Mouse (Mus musculus) brain, adult 2 months (tissue): Measurements from ENCODE around the gene Papln.

Source experiments
- DNase-seq: peaks from one replicate; pipeline ENCODE4 v3.0.0; 2011; ENCODE audit warnings: low read depth, low spot score

Papln gene

DNA sequence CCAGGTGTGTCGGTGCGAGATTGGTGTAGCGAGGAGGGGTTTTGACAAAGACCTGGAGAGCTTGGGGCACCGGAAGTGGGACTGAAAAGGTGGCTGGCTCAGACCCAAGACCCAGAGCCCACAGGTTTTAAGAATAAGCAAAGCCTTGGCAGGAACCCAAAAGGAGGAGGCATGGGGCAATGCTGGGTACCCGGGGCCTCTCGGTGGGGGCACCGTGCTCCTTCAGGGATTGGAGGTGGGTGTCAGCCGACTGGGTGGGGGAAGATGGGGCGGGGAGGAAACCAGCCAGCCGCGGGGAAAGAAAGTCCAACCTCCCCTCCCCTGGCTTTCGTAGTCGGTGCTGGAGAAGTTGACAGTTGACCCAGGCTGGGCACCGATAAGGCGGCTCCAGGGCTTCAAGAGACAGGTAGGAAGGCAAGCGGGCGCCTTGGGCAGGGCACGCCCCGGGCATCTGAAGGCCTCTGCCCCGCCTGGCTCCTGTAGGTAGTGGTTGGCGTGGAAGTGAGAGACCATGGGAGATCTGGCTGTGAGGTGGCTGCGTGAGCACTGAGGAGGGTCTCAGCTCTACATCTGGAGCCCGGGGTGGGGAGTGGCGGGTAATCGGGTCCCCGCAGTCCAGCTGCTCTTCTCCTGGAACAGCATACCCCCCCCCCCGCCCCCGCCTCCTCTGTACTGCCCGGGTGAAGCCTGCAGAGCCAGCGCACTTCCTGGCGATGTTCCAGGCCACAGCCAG lies at the start of gene Papln:
Gene Papln (plus strand): TSS at position 324 of the 733 bp plus-strand sequence.
- DNase-seq = no peak

DNA sequence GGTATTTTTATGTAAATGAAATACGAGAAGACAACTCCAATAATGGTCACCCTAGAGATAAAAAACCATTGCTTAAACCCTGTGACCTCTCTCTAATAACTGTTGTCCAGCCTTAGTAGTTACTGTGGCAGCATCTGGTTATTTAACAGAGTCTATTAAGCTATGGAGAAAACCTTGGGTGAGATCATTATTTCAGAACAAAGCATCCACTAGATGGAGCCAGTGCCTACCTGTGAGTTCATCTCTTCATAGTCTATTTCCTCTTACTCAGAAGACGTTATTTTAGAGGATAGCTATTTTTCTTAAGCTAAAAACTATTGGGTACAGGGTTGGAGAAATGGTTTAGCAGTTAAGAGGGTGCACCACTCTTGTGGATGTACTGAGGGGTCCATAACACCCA lies 49.7 kb upstream of the Papln start:
- peak; percentile 86 for DNase-seq

DNA sequence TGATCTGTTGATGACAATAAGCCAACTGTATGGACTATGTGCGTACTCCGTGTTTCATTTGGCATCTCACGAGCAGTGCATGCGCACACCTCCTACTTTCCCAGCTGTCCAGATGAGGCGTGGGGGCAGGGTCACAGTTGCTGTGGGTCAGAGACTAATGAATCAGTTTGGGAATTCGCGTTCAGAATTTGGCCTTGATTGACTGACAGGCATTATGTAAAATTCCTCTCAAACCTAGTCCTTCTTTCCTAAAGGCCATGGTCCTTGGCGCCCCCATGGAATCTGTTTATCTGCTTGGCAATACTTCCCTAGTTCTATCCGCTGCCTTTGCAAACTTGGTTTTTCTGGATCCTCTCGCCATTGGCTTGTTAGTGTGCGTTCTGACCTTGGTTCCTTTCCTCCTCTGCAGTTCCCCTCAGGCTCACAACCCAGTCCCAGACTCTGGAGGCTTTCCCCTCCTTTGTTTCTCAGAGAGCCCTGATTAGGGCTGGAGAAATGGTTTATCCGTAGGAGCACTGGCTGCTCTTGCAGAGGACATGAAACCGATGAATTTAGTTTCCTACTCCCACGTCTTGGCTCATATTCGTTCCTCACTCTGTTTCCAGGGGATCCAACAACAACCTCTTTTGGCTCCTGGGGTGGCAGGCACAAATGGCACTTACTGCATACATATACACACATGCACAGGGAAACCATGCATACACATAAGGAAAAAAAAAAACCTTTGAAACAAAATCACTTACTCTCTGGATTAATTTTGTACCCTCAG lies 46.8 kb upstream of the Papln start:
- peak; percentile 74 for DNase-seq

DNA sequence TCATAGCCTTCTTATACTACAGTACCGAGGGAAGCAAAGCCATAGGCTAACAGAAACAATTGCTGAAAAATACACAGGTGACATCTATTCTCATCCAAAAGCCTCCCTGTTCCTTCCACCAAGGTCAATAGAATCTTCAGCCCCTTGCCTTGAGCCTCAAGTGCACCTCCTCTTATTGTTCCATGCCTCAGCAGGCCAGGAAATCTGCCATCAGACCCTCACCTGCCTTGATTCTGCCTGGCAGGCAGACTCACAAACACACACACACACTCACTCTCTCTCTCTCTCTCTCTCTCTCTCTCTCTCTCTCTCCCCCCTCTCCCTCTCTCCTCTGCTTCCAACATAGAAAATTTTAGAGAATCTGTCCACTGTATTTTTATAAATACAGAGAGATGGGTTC lies 44.0 kb upstream of the Papln start:
- DNase-seq = no peak

DNA sequence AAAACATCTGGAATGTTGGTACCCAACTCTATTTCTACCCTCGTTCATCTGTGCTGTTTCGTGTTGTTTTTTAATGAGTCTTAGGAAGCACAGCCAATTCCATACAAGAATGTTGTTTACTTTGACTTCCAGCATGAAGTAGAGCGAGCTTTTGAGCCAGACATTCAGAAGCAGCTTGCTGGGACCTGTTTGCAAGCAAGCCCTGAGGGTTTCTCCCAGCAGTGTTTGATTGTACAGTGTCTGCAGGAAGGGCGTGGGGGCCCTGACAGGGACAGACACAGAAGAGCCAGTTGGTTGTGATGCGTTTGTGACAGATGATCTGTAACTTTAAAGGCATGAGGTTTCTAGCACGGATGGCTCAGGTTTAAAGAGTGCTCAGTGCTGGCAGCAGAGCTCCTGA lies 42.2 kb upstream of the Papln start:
- peak; percentile 22 for DNase-seq

DNA sequence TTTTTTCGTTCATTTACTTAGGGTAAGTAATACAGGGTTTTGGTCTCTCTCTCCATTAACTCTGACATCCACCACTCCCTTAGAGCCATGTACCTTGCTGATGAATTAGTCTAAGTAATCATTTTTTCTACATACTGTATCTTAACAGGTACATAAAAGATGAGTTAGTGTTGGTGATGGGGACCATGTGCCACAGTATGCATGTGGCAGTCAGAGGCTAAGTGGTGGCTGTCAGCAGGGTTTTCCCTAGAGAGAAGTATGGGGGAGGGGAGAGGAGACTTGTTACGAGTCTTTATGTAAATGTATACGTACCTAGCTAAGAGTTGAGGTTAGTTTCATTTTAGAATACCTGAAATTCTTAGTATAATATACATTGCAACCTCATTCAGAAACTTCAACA lies 40.4 kb upstream of the Papln start:
- no peak for DNase-seq

DNA sequence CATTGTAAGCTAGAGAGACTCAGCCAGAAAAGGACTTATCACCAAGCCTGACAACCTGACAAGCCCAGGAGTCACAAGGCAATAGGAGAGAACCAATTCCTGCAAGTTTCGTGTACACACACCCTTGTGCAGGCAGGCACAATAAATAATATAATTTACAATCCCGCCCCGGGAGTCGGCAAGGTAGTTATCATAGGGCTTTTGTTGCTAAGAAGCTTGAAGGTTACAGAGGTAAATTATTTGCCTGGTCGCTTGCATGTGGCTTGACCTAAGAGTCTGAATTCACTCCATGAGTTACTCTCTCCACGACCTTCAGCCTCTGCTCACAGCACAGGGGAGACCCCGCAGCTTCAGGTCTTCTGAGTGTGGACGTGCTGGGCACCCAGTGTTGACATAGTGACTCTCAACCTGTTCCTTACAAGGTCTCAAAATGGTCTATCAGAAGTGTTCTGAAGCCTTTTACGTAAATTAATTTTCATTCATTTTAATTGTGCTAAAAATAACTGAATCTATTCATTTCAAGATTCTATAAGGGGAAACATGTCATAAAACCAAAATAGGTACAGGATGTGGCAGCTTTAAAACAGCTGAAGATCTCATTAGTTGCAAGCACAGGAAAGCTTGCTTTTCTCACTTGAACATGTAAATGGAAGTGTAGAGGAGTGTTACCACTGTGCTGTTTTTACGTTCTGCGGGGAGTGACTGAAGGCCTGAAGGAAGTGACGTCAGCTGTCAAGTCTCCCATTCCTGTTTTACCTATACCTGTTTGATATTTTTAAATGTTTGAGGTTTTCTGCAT lies 36.7 kb upstream of the Papln start:
- DNase-seq = peak; percentile 31

DNA sequence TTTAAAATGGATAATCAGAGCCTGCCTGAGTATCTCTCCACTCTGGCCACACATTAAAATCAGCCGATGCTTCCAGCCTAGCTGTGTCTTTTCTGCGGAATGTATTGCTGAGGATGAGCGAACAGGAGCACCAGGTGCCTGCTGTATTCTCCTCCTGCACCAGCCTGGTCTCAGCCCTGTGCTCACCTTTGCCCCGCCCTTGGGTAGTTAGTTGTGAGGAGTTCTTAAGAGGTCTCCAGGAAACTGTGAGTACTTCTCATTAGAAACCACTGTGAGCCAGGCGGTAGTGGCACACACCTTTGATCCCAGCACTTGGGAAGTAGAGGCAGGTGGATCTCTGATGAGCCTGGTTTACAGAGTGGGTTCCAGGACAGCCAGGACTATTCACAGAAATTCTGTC lies 31.2 kb upstream of the Papln start:
- no peak for DNase-seq

DNA sequence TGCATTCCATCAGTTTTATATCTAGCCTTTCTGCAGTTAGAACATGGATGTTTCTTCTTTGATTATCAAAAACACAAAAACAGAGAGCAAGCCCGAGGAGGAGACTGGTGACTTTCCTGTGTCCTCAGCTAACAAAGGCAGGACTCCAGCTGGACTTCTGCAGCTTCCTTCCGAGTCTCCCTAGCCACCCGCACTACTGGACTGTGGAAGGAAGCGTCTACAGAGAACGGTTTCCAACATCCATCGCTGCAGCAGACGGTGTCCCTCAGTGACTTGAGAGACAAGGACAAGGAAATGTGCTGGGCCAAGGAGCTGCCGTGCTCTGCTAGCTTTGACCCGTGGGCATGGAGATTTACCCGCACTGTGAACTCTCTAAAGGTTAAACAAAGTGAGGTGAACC lies 29.4 kb upstream of the Papln start:
- DNase-seq = no peak

DNA sequence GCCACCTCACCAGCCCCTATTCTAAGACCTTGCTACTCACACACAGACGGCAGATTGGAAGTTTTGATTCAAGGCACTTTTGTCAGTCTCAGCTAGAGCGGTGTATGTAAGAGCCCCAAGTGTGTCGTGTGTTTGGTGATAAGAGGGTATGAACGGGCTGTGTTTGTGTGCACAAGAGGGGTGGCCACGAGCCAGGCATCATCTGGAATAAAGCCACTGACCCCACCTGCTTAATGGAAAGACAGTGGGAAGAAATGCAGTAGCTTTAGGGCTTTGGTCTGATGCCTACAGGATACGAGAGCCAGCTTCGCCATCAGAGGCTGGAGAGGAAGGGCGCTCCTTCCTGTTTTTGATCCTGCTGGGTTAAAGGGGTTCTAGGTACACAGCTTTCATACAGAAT lies 27.2 kb upstream of the Papln start:
- no peak for DNase-seq

DNA sequence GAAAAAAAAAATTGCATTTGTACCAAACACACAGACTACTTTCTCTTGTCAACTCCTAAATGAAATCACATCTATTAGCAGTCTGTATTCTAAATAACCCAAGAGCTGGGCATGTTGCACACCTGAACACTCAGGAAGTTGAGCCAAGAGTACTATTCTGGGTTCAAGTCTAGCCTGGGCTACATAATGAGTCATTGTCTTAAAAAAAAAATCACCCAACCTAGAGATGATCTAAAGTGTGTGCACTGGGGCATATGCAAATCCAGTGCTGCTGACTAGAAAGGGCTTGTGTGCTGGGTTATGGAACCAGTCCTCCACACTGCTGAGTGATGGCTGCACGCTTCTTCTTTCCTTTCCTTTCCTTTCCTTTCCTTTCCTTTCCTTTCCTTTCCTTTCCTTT lies 24.8 kb upstream of the Papln start:
- no peak for DNase-seq

DNA sequence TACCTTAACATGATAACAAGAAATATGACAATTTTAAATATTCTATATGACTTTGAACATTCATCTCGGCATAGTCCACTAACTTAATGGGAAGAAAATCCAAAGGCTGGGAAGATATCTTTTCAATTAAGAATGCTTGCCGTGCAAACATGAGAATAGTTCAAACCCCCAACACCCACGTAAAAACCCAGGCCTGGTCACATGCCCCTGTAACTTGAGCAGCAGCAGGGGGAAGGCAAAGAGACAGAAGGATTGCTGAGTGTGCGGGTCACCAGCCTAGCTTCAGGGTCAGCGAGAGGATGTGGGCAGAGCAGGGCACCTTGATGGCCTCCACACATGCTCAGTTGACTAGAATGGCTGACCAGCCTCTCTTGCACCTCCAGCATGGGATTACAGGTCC lies 21.7 kb upstream of the Papln start:
- no peak for DNase-seq

DNA sequence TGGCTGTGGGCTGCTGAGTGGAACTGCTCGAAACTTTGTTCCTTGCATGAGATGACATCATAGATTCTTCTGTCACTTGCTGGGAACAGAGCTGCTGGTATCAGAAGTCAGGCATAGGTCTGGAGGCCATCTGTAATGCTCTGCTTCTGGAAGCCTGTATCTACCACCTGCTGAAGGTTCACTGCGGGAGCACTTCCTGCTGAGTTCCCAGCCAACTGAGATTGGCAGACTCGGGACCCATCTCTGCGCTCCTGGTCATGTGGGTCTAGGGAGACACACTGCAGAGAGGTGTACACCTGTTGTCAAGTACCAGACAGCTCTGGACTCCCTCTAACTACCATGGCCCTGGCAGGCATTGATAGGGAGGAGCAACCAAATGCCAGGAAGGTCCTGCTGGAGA lies 20.6 kb upstream of the Papln start:
- DNase-seq = no peak

DNA sequence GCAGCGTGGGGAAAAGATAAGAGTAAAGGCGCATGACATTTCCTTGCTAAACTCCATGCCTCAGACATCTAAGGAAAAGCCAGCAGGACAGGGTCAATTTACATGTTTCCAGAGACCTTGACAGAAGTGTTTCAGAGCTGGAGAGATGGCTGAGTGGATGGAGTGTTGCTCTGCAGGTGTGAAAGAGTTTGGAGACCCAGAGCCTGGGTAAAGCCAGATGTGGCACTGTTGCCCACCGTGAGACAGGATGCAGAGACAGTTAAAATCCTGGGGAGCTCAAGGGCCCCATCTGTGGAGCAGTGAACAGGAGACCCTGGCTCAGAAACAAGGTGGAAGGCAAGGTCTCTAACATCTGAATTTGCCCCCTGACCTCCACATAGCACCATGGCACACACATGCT lies 19.7 kb upstream of the Papln start:
- no peak for DNase-seq

DNA sequence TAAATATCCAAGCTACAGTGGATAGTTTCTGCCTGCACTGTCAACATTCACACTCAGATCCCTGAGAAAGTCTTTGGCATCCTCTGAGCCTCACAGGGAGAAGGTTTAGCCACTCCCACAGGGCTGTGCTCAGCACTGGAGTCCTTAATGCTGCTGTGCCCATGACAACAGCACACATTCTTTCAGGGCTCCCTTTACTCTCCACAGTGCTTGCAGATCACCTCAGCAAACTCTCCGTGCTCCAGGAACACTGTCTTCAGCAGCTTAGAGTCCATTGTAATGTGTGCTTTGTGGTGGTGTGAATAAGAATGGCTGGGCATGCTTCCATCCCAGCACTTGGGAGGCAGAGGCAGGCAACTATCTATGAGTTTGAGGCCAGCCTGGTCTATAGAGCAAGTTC lies 14.2 kb upstream of the Papln start:
- DNase-seq = no peak

DNA sequence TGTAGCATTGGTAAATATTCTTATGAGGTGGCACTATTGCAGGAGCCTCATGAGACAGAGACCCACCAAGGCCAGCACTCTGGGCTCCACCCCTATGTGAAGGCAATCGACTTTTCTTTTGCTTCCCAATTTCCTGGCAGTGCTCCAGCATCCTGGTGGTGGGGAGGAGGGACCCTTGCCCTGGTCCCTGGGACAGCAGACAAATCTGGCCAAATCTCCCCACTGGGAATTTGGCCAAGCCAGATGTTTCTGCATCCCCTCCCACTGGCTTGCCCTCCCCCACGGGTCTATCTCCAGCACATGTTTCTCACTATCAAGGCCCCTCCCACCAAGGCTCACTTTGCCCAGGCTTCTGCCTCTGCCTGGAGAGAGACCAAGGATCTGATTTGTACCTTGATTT lies 10.9 kb upstream of the Papln start:
- no peak for DNase-seq

DNA sequence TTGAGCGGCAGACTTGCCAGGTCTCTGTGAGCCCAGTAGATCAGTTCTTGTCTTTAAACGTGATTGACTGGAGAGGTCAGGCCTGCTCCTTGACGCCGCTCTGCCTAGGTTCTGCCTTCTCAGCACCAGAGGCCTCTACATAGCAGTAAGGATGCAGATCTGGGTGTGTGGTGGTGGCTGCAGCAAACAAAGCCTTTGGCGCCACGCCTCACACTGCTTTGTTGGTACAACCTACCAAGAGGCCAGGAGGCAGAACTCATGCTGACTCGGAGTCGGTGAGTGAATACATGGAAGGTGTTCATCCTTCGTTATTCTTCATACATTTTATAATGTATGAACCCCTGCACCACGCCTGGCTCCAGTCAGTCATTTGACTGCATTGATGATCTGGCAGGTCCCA lies 4.7 kb upstream of the Papln start:
- no peak for DNase-seq

DNA sequence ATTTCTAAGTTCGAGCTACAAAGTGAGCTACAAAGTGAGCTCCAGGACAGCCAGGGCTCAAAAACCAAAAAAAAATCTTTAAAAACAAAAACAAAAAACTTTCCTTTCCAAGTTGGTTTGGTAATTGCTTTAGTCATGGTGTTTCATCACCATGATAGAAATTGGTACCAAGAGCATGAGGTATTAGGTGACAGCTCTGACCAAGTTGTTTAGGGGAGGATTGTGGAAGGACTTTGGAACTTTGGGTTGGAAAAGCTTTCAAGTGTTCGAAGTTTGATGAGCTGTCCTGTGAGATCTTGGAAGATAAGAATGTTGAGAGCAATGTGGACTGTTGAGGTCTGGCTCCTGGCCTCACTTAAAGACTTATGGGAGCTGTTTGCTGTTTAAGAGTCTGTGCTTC lies 3.2 kb upstream of the Papln start:
- no peak for DNase-seq

DNA sequence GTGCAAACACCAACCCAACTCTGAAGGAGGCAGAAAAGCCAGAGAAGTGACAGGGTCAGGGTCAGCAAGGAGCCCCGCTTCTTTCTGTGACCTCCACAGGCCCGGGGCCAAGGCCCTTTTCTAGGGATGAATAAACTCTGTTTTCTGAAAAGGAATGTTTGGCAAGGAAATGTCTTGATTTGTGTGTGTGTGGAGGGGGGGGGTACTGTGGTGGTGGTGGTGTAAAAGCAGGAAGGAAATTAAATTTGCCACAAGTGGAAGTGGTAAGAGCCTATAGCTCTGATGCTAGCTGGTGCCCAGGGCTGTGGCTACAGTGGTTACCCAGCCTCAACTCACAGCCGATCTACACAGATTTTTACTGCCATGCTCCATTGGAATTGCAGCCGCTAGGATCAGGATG lies 728 bp upstream of the Papln start:
- no peak for DNase-seq

DNA sequence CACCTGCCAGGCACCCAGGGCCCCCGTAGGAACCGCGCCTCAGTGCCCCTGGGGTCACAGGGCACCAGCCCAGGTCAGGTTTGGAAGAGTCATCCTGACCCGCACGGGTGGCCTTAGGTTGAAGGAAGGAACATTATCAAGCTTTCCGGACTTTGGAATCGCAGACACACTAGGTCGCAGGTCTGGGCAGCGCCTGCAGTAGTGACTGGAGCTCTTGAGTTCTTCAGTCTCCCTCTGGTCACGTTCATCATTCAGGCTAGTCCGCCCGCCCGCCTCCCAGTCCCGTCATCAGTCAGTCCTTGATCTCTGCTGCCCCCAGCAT lies 571 bp downstream of the Papln start:
- no peak for DNase-seq

DNA sequence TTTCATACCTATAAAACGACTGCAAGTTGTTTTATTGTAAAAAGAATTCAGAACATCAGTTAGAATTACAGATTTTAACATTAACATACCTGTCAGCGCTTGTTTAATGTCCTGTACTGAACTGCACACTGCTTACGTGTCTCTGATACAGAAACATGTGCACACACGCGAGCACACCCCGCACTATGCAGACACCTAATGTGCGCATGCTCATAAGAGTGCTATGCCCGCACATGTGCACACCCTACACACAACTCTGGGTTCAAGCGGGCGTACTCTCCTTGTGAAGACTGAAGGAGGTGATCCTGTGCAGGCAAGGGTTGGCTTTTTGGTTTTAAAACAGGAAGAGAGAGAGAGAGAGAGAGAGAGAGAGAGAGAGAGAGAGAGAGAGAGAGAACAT lies 1.1 kb downstream of the Papln start:
- no peak for DNase-seq

DNA sequence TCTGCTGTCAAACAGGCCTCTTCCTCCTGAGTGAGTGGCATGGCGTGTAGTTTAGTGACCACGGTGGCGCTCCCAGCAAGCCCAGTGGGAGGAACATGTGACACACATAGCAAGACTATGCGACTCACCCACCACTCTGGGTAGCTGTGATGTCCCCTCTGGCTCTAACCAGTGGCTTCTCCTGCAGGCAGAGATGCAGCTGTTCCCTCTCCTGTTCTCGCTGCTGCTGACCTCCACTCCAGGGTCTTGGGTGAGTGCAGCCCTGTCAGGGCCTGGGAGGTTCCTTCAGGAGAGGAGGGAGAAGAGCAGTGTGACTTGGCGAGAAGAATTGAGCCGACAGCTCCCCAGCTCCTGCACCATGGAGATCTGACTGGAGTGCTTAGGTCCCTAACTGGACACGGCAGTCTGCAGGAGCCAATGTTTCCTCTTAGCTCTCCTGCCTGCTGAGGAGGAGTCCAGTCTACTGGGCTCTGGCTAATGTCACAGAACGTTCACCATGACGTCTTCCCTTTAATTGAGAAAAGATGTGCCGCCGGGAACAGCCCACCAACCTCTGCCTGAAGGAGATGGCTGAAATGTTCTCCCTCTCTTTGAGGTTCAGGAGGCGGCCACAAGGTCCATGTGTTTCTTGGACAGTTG lies 2.6 kb downstream of the Papln start:
- DNase-seq = no peak
